ENCODE assay signal across 9 mouse cellular contexts in genomic region chr1:37479074-37479473, GRCm38 (mm10). TPM values are rescaled to one million over a fixed set of nuclear protein-coding genes. Genes with fewer than 3 reads are reported as not detected.
DNase-seq lines count a peak whose midpoint lies in the region; ATAC-seq lines count a peak whose summit lies in the region.
"Had no signal": no experiment of that assay in that cellular context is flagged by ENCODE, and none has a peak within 500 bp of the region (broad histone marks: within the 10 kb centered on the region; RNA-seq: fewer than 3 reads in every experiment).

No protein-coding gene starts in this region.

- H3K9me3 ChIP-seq in forebrain, embryonic 14.5 days (replicated peaks; ENCODE audit: control insufficient read depth, low read length): no peaks in the 10 kb centered on the region
- no peaks in the 10 kb centered on the region for H3K9me3 ChIP-seq in forebrain, embryonic 13.5 days (replicated peaks)
- no peaks in the 10 kb centered on the region for H3K9me3 ChIP-seq in liver, embryonic 13.5 days (replicated peaks)
- H3K9me3 ChIP-seq: midbrain, embryonic 12.5 days had no signal

- DNase-seq in forebrain, embryonic 14.5 days (ENCODE audit: low spot score): peak; percentile 8
- peak; percentile 24 for DNase-seq in right cerebral cortex, postnatal 25 days
- DNase-seq in right cerebral cortex, postnatal 36 days (ENCODE audit: low spot score in 2 of 2): no peak
- peak; percentile 66 for DNase-seq in liver, embryonic 13.5 days
- peak; percentile 64 for DNase-seq in splenic B cell, adult 2 months (ENCODE audit: low read depth, low spot score)
- no peak for DNase-seq in Muller cell, postnatal 12 days (ENCODE audit: inconsistent ontology term)
- DNase-seq in urinary bladder, postnatal 14 days (ENCODE audit: low spot score): no peak

- no peak overlapping the region for H3K4me3 ChIP-seq in forebrain, embryonic 14.5 days (ENCODE audit: low read depth, low read length)
- no peak overlapping the region for H3K4me3 ChIP-seq in forebrain, embryonic 13.5 days
- peak overlapping the region; percentile 50 for H3K4me3 ChIP-seq in liver, embryonic 13.5 days (replicated peaks)
- H3K4me3 ChIP-seq: midbrain, embryonic 12.5 days had no signal

- no peak overlapping the region for H3K4me2 ChIP-seq in forebrain, embryonic 14.5 days (ENCODE audit: low read length)
- no peak overlapping the region for H3K4me2 ChIP-seq in forebrain, embryonic 13.5 days
- peak overlapping the region; percentile 71 for H3K4me2 ChIP-seq in liver, embryonic 13.5 days
- H3K4me2 ChIP-seq: midbrain, embryonic 12.5 days had no signal

- no peaks in the 10 kb centered on the region for H3K36me3 ChIP-seq in forebrain, embryonic 14.5 days (ENCODE audit: control insufficient read depth, insufficient read depth, low read length)
- no peaks in the 10 kb centered on the region for H3K36me3 ChIP-seq in forebrain, embryonic 13.5 days (ENCODE audit: poor library complexity, severe bottlenecking)
- no peaks in the 10 kb centered on the region for H3K36me3 ChIP-seq in liver, embryonic 13.5 days
- H3K36me3 ChIP-seq in splenic B cell, adult 2 months (ENCODE audit: control insufficient read depth, insufficient read depth, low read length, poor library complexity, severe bottlenecking): no peaks in the 10 kb centered on the region
- H3K36me3 ChIP-seq: midbrain, embryonic 12.5 days had no signal

- H3K27me3 ChIP-seq in forebrain, embryonic 14.5 days (replicated peaks; ENCODE audit: control insufficient read depth, insufficient read depth, low read length): no peaks in the 10 kb centered on the region
- H3K27me3 ChIP-seq in forebrain, embryonic 13.5 days: no peaks in the 10 kb centered on the region
- no peaks in the 10 kb centered on the region for H3K27me3 ChIP-seq in liver, embryonic 13.5 days
- no peaks in the 10 kb centered on the region for H3K27me3 ChIP-seq in splenic B cell, adult 2 months (ENCODE audit: control insufficient read depth, insufficient read depth, low read length, poor library complexity, severe bottlenecking)
- H3K27me3 ChIP-seq: midbrain, embryonic 12.5 days had no signal

- H3K27ac ChIP-seq in forebrain, embryonic 14.5 days (ENCODE audit: low read depth, low read length): no peak overlapping the region
- H3K27ac ChIP-seq in forebrain, embryonic 13.5 days: no peak overlapping the region
- peak overlapping the region; percentile 94 for H3K27ac ChIP-seq in liver, embryonic 13.5 days
- H3K27ac ChIP-seq: midbrain, embryonic 12.5 days had no signal

- H3K9ac ChIP-seq in forebrain, embryonic 14.5 days (ENCODE audit: low read length): no peak overlapping the region
- H3K9ac ChIP-seq in forebrain, embryonic 13.5 days: no peak overlapping the region
- H3K9ac ChIP-seq in liver, embryonic 13.5 days: peak overlapping the region; percentile 67
- H3K9ac ChIP-seq: midbrain, embryonic 12.5 days had no signal

- no peaks in the 10 kb centered on the region for H3K4me1 ChIP-seq in forebrain, embryonic 14.5 days (ENCODE audit: control insufficient read depth, insufficient read depth, low read length)
- no peaks in the 10 kb centered on the region for H3K4me1 ChIP-seq in forebrain, embryonic 13.5 days
- peaks cover 65% of the 10 kb centered on the region for H3K4me1 ChIP-seq in liver, embryonic 13.5 days (replicated peaks)
- H3K4me1 ChIP-seq: midbrain, embryonic 12.5 days had no signal

- no peak for ATAC-seq in forebrain, embryonic 14.5 days
- no peak for ATAC-seq in forebrain, embryonic 13.5 days
- ATAC-seq in liver, embryonic 13.5 days (ENCODE audit: low read depth): peak; percentile 56

- 75% methylated on average over 9 of the region's 9 CpGs for WGBS in forebrain, embryonic 14.5 days
- WGBS in forebrain, embryonic 13.5 days: 78% methylated on average over 9 of the region's 9 CpGs
- WGBS in liver, embryonic 13.5 days (ENCODE audit: insufficient replicate concordance): 20% methylated on average over 9 of the region's 9 CpGs

RNA-seq across cellular contexts. Expression of gene Unc50, which starts 49.1 kb away (rescaled TPM):
- 139 and 146 TPM in 2 replicates for polyA plus RNA-seq in forebrain, embryonic 14.5 days (2014; fragmentation: Nextera tagmentation; extraction: Ambion mirVana)
- polyA plus RNA-seq in forebrain, embryonic 13.5 days (2015; fragmentation: Nextera tagmentation; extraction: Ambion mirVana): 120 and 131 TPM in 2 replicates
- polyA plus RNA-seq in liver, embryonic 13.5 days (2015; fragmentation: Nextera tagmentation; extraction: Ambion mirVana): 86.7 and 87.2 TPM in 2 replicates

RNA-seq across cellular contexts. Expression of gene Coa5, which starts 49.2 kb away (rescaled TPM):
- polyA plus RNA-seq in forebrain, embryonic 14.5 days (2014; fragmentation: Nextera tagmentation; extraction: Ambion mirVana): 53.1 and 57.9 TPM in 2 replicates
- 44.2 and 50.4 TPM in 2 replicates for polyA plus RNA-seq in forebrain, embryonic 13.5 days (2015; fragmentation: Nextera tagmentation; extraction: Ambion mirVana)
- polyA plus RNA-seq in liver, embryonic 13.5 days (2015; fragmentation: Nextera tagmentation; extraction: Ambion mirVana): 36.8 and 45.2 TPM in 2 replicates

Comparison
In these comparisons a context has a peak if more than half of its experiments do, and no peak if none do; other contexts are left out.
1. DNase-seq: peak in forebrain, embryonic 14.5 days (single experiment), right cerebral cortex, postnatal 25 days (single experiment), liver, embryonic 13.5 days (single experiment) and splenic B cell, adult 2 months (single experiment); none in right cerebral cortex, postnatal 36 days (0 of 2), Muller cell, postnatal 12 days (single experiment) and urinary bladder, postnatal 14 days (single experiment).